Mouse (Mus musculus): Measurements from ENCODE around the gene Lat2. TPM values are rescaled to one million over a fixed set of nuclear protein-coding genes. Genes with fewer than 3 reads are reported as not detected.

Lat2 gene
- polyA plus RNA-seq (2015; fragmentation: Nextera tagmentation; extraction: Ambion mirVana), result 2.9 and 8.6 TPM in 2 replicates

DNA sequence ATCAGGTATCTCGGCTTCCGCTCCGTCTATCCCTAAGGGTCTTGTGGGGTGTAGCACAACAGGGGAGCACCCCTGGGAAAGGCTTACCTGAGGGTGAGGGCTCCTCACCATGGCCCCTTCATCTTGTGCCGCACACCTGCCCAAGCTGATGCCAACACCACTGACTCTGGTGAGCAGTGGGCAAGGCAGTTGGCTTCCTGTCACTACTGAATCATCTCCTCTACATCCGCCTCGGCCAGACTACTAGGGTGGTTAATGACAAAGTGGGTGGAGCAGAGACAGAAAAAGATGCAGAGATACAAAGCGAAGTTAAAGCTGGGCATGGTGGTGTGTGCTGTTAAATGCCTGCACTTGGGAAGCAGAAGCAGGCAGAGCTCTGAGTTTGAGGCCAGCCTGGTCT, at the start of gene Lat2:
Gene Lat2 (minus strand): TSS at position 224 of the 400 bp plus-strand sequence.

DNA sequence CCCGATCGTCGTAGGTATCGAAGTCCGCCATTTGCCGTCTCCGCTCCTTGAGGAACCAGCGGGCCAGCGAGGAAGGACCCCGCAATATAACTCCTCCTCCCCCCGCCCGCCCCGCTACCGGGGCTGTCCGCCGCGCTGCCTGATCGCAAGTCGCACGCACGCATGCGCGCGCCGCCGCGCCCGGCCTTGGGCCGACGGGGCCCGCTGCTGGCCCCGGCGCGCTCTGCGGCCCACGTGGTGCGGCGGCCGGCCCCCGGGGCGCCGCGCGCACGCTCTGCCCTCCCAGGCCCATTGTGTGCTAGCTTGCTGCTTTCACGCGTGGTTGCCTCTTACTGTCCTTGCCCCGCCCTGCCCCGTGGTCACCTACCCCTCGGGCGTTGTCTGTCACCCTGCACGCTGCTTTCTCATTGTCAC, 24.5 kb upstream of the Lat2 start, which contains the start of gene Eif4h:
Gene Eif4h (minus strand): TSS at position 222 of the 414 bp plus-strand sequence.

GRCm38 (mm10) chr5:134581146-134581545, 33.7 kb downstream of the Lat2 start, which contains the start of gene Rfc2:
TSS of gene Rfc2 (plus strand) at chr5:134581366.

GRCm38 (mm10) chr5:134560071-134560449, 54.8 kb downstream of the Lat2 start, which contains the start of gene Syna:
TSS of gene Syna (minus strand) at chr5:134560171.

GRCm38 (mm10) chr5:134552110-134552972, 62.5 kb downstream of the Lat2 start, which contains the start of gene Clip2:
TSS of gene Clip2 (minus strand) at chr5:134552434.

Small RNA genes within 50 kb of the gene (microRNA-seq; reads per million reads assigned to microRNA genes)
- not detected for gene Mir7228

Other genes with a start within 250 kb of the Lat2 start
- 35.1 and 41.8 TPM in 2 replicates for gene Gtf2ird1, start 158.3 kb downstream of the Lat2 start, polyA plus RNA-seq (2015; fragmentation: Nextera tagmentation; extraction: Ambion mirVana)
- gene Clip2, start 62.6 kb downstream of the Lat2 start, polyA plus RNA-seq (2015; fragmentation: Nextera tagmentation; extraction: Ambion mirVana), result 1.4 and 1.6 TPM in 2 replicates
- gene Syna, start 54.9 kb downstream of the Lat2 start, polyA plus RNA-seq (2015; fragmentation: Nextera tagmentation; extraction: Ambion mirVana), result 0.16 and 0.23 TPM in 2 replicates
- gene Rfc2, start 33.7 kb downstream of the Lat2 start, polyA plus RNA-seq (2015; fragmentation: Nextera tagmentation; extraction: Ambion mirVana), result 86.0 and 102 TPM in 2 replicates
- 277 and 281 TPM in 2 replicates for gene Eif4h, start 24.5 kb upstream of the Lat2 start, polyA plus RNA-seq (2015; fragmentation: Nextera tagmentation; extraction: Ambion mirVana)
- 4.6 and 5.1 TPM in 2 replicates for gene Limk1, start 73.6 kb upstream of the Lat2 start, polyA plus RNA-seq (2015; fragmentation: Nextera tagmentation; extraction: Ambion mirVana)
- 512 and 553 TPM in 2 replicates for gene Eln, start 132.3 kb upstream of the Lat2 start, polyA plus RNA-seq (2015; fragmentation: Nextera tagmentation; extraction: Ambion mirVana)

All from urinary bladder, postnatal 0 days (tissue).